Mouse (Mus musculus) ES-E14 (cell line): ENCODE results near the gene Gm11042.

ENCODE experiments used
- CHD2 ChIP-seq: IDR thresholded peaks from 2 replicates; pipeline ENCODE4 v1.6.1; 2014; ENCODE audit warnings: mild to moderate bottlenecking, low read depth, low read length, inconsistent platforms
- HCFC1 ChIP-seq: IDR thresholded peaks from 2 replicates; pipeline ENCODE4 v1.6.1; 2012; ENCODE audit warnings: low read length, inconsistent platforms, borderline replicate concordance; ENCODE audit not compliant: insufficient read depth
- MAFK ChIP-seq: IDR thresholded peaks from 2 replicates; pipeline ENCODE4 v1.6.1; 2014; ENCODE audit warnings: mild to moderate bottlenecking, low read depth, low read length, inconsistent platforms; ENCODE audit not compliant: insufficient read depth

DNA sequence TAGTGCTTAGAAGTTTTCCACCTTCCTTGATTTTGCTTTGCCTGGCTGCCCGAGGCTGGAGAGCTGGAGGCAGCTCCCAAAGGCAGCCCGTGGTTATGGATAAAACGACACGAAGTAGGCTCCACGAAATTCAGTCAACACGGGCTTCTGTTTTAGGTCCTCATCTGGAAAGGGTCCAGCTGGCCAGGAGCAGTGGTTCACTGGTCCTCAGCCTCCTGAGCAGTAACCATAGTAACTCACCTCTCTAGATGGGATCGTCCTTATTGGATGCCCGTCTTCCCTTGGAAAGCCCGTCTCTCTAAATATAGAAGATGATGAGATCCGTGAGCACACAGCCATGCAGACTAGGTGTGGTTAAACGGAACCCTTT is 31.5 kb downstream of the Gm11042 start:
- TF ChIP-seq CHD2, result no peak
- no peak for TF ChIP-seq MAFK
- TF ChIP-seq HCFC1, result no peak
